Mouse (Mus musculus): ENCODE measurements around the gene Ccdc85b. TPM values are rescaled to one million over a fixed set of nuclear protein-coding genes. Genes with fewer than 3 reads are reported as not detected.
A peak's percentile ranks its signal among the peaks of the same experiment; 100 is the strongest.

The Ccdc85b gene
- total and polyA plus RNA-seq, 3 experiments, result 3.6 to 7.6 TPM; not detected in 1

DNA sequence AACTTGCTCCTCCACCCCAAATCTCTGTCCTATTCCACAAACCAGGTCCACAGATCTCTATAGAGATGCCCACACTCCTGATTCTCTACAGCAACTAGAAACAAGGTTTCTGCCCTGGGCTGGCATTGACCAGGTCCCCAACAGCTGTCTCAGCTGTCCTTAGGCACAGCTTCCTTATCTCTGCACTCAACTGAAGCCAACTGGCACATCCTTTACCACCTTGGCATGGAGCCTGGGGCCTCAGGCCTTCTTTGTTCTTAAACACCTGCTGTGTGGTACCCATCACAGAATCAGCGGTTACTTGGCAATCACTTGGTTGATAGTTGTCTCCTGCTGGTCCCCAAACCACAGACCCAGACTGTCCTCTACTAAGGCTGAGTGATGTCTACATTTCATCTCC lies 27.3 kb downstream of the Ccdc85b start:
- no peak for DNase-seq (ENCODE audit: low read depth, low spot score)
- Histone ChIP-seq H3K79me2 (ENCODE audit: control insufficient read depth, insufficient read depth, low read length, poor library complexity) (peaks cover 10% of the 10 kb centered on the region), H3K4me1 (ENCODE audit: control insufficient read depth in 1 of 2, insufficient read depth in 2 of 2, low read length in 2 of 2) (peaks cover 5 to 23% of the 10 kb centered on the region in 2 experiments), H3K36me3 (ENCODE audit: control insufficient read depth in 1 of 2, insufficient read depth in 2 of 2, low read length in 2 of 2) (peaks cover 0 to 9% of the 10 kb centered on the region in 2 experiments; a peak in 2 of 4 replicates), H3K27me3 (ENCODE audit: control insufficient read depth in 1 of 2, insufficient read depth in 2 of 2, low read length in 2 of 2) (no peaks in the 10 kb centered on the region), H3K27ac (ENCODE audit: control insufficient read depth, low read depth, low read length) (no peak overlapping the region), H3K9ac (ENCODE audit: control insufficient read depth, low read depth, low read length, poor library complexity, severe bottlenecking) (no peak overlapping the region), H3K9me3 (replicated peaks; ENCODE audit: insufficient read depth, low read length) (no peaks in the 10 kb centered on the region), H3K4me3 (ENCODE audit: control insufficient read depth in 1 of 2, insufficient read depth in 1 of 2, low read depth in 2 of 2, low read length in 2 of 2) (no peak overlapping the region)
- 0 out of 2 replicates have a peak, but pooled peaks have one; percentile 21 for TF ChIP-seq ETS1 (IDR thresholded peaks at IDR 0.05; ENCODE audit: low read depth, low read length)
- TF ChIP-seq POLR2AphosphoS2 (IDR thresholded peaks at IDR 0.05; ENCODE audit: low read length), result no peak

DNA sequence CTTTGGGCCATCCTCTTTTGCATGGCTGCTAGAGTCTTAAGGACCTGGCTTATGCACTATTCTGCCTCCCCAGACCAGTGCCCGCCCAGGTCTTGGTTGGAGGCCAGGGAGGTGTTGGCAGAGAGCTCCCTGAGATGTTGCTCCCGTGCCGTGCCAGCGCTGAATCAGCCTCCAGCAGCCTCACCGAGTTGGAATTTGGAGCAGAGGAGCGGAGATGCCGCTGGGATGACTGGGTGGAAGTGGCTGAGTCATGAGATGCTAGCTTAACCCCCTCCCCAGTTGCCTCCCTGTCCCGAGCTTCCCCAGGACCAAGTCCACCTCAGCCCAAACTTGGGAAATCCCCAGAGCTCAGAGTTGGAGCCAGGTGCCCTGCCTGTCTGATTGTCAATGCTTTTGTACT lies 27.9 kb downstream of the Ccdc85b start:
- Histone ChIP-seq H3K27ac (ENCODE audit: control insufficient read depth, low read depth, low read length) (no peak overlapping the region), H3K36me3 (ENCODE audit: control insufficient read depth in 1 of 2, insufficient read depth in 2 of 2, low read length in 2 of 2) (peaks cover 0 to 9% of the 10 kb centered on the region in 2 experiments; a peak in 2 of 4 replicates), H3K9ac (ENCODE audit: control insufficient read depth, low read depth, low read length, poor library complexity, severe bottlenecking) (no peak overlapping the region), H3K9me3 (replicated peaks; ENCODE audit: insufficient read depth, low read length) (no peaks in the 10 kb centered on the region), H3K27me3 (ENCODE audit: control insufficient read depth in 1 of 2, insufficient read depth in 2 of 2, low read length in 2 of 2) (no peaks in the 10 kb centered on the region), H3K79me2 (ENCODE audit: control insufficient read depth, insufficient read depth, low read length, poor library complexity) (peaks cover 14% of the 10 kb centered on the region), H3K4me1 (ENCODE audit: control insufficient read depth in 1 of 2, insufficient read depth in 2 of 2, low read length in 2 of 2) (peaks cover 5 to 23% of the 10 kb centered on the region in 2 experiments), H3K4me3 (ENCODE audit: control insufficient read depth in 1 of 2, insufficient read depth in 1 of 2, low read depth in 2 of 2, low read length in 2 of 2) (no peak overlapping the region)
- no peak for TF ChIP-seq TAL1 (IDR thresholded peaks at IDR 0.05; ENCODE audit: low read length)
- no peak for TF ChIP-seq ETS1 (IDR thresholded peaks at IDR 0.05; ENCODE audit: low read depth, low read length)
- no peak for TF ChIP-seq POLR2AphosphoS5 (IDR thresholded peaks at IDR 0.05; ENCODE audit: borderline replicate concordance, low read depth, low read length)
- no peak for TF ChIP-seq BHLHE40 (IDR thresholded peaks at IDR 0.05; ENCODE audit: borderline replicate concordance, low read depth, low read length)
- TF ChIP-seq POLR2A (IDR thresholded peaks at IDR 0.05; ENCODE audit: control insufficient read depth in 1 of 2, insufficient read depth in 1 of 2, low read depth in 1 of 2, low read length in 2 of 2, poor library complexity in 1 of 2), result no peak
- TF ChIP-seq TCF12 (IDR thresholded peaks at IDR 0.05; ENCODE audit: low read depth, low read length), result no peak
- no peak for TF ChIP-seq MAZ (IDR thresholded peaks at IDR 0.05; ENCODE audit: low read depth, low read length)
- no peak for TF ChIP-seq EP300 (IDR thresholded peaks at IDR 0.05; ENCODE audit: low read depth in 1 of 2, low read length in 2 of 2)
- TF ChIP-seq ZNF384 (IDR thresholded peaks at IDR 0.05; ENCODE audit: low read depth, low read length), result no peak
- TF ChIP-seq ZMIZ1 (IDR thresholded peaks at IDR 0.05; ENCODE audit: low read depth, low read length), result no peak
- no peak for TF ChIP-seq MEF2A (IDR thresholded peaks at IDR 0.05; ENCODE audit: extremely low read depth, insufficient replicate concordance, low read depth, low read length, poor library complexity, severe bottlenecking)
- TF ChIP-seq SMC3 (IDR thresholded peaks at IDR 0.05; ENCODE audit: low read depth, low read length), result no peak
- no peak for TF ChIP-seq CHD2 (IDR thresholded peaks at IDR 0.05; ENCODE audit: low read length)
- TF ChIP-seq RCOR1 (IDR thresholded peaks at IDR 0.05; ENCODE audit: low read depth, low read length), result no peak
- no peak for TF ChIP-seq USF2 (IDR thresholded peaks at IDR 0.05; ENCODE audit: borderline replicate concordance in 1 of 2, insufficient read depth in 1 of 2, low read depth in 1 of 2, low read length in 2 of 2)
- TF ChIP-seq KAT2A (conservative IDR thresholded peaks at IDR 0.05; ENCODE audit: low read depth, low read length), result no peak
- no peak for TF ChIP-seq TBP (IDR thresholded peaks at IDR 0.05; ENCODE audit: low read depth, low read length)
- no peak for TF ChIP-seq GATA1 (IDR thresholded peaks at IDR 0.05; ENCODE audit: low read depth, low read length)
- no peak for TF ChIP-seq GABPA (IDR thresholded peaks at IDR 0.05; ENCODE audit: low read depth, low read length)
- no peak for DNase-seq (ENCODE audit: low read depth, low spot score)

Data from MEL (cell line).